Mouse (Mus musculus) hindbrain, postnatal 0 days (tissue): ENCODE data around the gene Man1c1. TPM values are rescaled to one million over a fixed set of nuclear protein-coding genes. Genes with fewer than 3 reads are reported as not detected.

Source experiments
- ATAC-seq: fragments of 200-750 bp; cut with Nextera tagmentation; 2 replicates; pipeline ENCODE4 v1.8.0; 2017; ENCODE audit warnings: mild to moderate bottlenecking, moderate TSS enrichment, moderate library complexity
- DNase-seq: peaks from one replicate; pipeline ENCODE4 v3.0.0-alpha.2; 2015; ENCODE audit warnings: low spot score
- H3K27ac ChIP-seq: fragments of 300-500 bp; sonication (generic); 2 replicates; pipeline ENCODE4 v1.5.1; 2014; ENCODE audit warnings: mild to moderate bottlenecking
- H3K27me3 ChIP-seq: fragments of 300-500 bp; sonication (generic); 2 replicates; pipeline ENCODE4 v1.6.1; 2014; ENCODE audit warnings: low read length, mixed read lengths; ENCODE audit not compliant: insufficient read depth
- H3K36me3 ChIP-seq: fragments of 300-500 bp; sonication (generic); 2 replicates; pipeline ENCODE4 v1.6.1; 2014; ENCODE audit warnings: low read length, mixed read lengths; ENCODE audit not compliant: insufficient read depth
- H3K4me1 ChIP-seq: fragments of 300-500 bp; sonication (generic); 2 replicates; pipeline ENCODE4 v1.6.1; 2014; ENCODE audit warnings: antibody characterized with exemption, low read length, mixed read lengths; ENCODE audit not compliant: insufficient read depth
- H3K4me2 ChIP-seq: fragments of 300-500 bp; sonication (generic); 2 replicates; pipeline ENCODE4 v1.6.1; 2014; ENCODE audit warnings: low read depth, mild to moderate bottlenecking, low read length, moderate library complexity, mixed read lengths
- H3K4me3 ChIP-seq: fragments of 300-500 bp; sonication (generic); 2 replicates; pipeline ENCODE4 v1.5.1; 2014; ENCODE audit warnings: low read length
- H3K9ac ChIP-seq: fragments of 300-500 bp; sonication (generic); replicated peaks from 2 replicates; pipeline ENCODE4 v1.6.1; 2014; ENCODE audit warnings: mild to moderate bottlenecking, low read length, moderate library complexity, mixed read lengths
- H3K9me3 ChIP-seq: fragments of 300-500 bp; sonication (generic); 2 replicates; pipeline ENCODE4 v1.6.1; 2016; ENCODE audit warnings: low read length, mixed read lengths
- CTCF ChIP-seq: IDR thresholded peaks from 2 replicates; pipeline ENCODE4 v1.5.1; 2016; ENCODE audit warnings: antibody characterized with exemption, control low read depth, low read depth
- WGBS: fragments of 180-500 bp; shearing (Covaris S2); extraction: QIAGEN DNeasy Blood & Tissue Kit; methylation state at CpG from one replicate; pipeline ENCODE4 v1.1.7; 2014; 5-methylcytosine and 5-hydroxymethylcytosine counted together
- polyA plus RNA-seq: library from polyadenylated mRNA; unstranded; fragments of >200 nt; fragmentation: Nextera tagmentation; extraction: Ambion mirVana; gene quantifications from 2 replicates; pipeline ENCODE4 v1.2.1, GENCODE M21; 2015
- total RNA-seq: library from RNA; depleted of rRNA; stranded (reverse); fragments of >200 nt; gene quantifications from 2 replicates; pipeline ENCODE4 v1.2.3, GENCODE M21; 2014

The Man1c1 gene
- total and polyA plus RNA-seq, 2 experiments from 2014 or later = 7.1 to 40.5 TPM

DNA sequence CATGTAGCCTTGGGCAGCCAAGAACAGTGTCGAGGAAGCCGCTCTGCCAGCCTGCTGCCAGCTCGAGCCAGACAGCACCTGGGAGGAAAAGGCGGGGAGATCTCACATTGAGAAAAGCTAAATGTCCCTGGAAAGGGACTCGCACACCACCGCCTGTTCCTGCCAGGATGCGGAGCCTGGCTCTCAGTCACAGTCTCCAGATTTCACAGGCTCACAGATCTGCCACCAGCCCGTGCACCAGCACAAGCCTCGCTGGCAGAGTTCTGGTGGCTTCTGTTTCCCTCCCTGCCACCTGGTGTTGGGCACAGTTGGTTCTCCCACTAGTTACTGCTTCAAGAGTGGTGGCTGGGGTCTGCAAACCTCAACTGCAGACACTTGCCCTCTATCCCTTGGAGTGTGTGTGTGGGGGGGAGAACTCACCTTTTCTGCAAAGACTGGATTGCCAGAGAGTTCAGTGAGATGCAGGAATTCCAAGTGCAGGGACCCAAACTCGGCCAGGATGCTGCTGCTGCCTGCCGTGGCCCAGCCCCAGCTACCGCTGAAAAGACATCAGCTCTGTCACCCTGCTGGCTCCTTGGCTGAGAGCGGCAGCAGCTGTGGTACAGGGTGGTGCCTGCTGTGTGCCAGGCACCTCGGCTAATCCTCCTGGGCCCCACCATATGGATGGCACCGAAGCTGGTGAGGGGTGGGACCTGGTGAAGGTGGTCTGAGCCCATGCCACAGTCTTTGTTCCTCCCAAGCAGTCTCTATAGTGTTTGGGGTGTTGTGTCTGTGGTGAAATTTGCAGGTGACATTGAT is 123.5 kb downstream of the Man1c1 start:
- DNase-seq (peak; percentile 68), ATAC-seq (peak; percentile 22; the same call in 1 of the 2 replicates)
- Histone ChIP-seq H3K9me3 (no peaks in the 10 kb centered on the region), H3K27me3 (no peaks in the 10 kb centered on the region), H3K4me3 (no peak overlapping the region), H3K4me2 (no peak overlapping the region), H3K9ac (no peak overlapping the region), H3K27ac (peak overlapping the region; percentile 65; the same call in 1 of the 2 replicates), H3K36me3 (no peaks in the 10 kb centered on the region), H3K4me1 (0 out of 2 replicates have a peak, but pooled peaks cover 12% of the 10 kb centered on the region)
- WGBS = 54% methylated on average over 15 of the region's 15 CpGs
- TF ChIP-seq CTCF = no peak; the same call in 1 of the 2 replicates

DNA sequence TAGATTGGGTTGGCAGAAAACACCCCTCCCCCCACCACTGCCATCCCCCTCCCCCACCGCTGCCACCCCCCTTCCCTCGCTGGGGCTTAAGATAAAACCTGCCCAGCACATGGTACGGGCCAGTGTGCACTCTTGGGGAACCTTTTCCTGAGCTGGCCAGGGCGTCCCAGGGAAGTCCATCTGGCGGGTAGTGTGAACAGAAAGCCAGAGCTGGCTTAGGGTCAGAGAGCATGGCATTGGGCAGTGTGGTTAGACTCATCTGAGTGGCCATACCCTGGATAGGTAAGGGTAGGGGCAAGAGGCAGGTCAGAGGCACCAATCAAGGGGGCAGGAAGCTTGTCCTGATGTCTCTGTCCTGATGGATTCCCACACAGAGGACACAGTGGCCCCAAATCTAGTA is 124.5 kb downstream of the Man1c1 start:
- Histone ChIP-seq H3K36me3 (peaks cover 1% of the 10 kb centered on the region; the same call in 1 of the 2 replicates), H3K4me3 (no peak overlapping the region), H3K4me2 (no peak overlapping the region), H3K27ac (peak overlapping the region; percentile 65; the same call in 1 of the 2 replicates), H3K9ac (no peak overlapping the region), H3K9me3 (no peaks in the 10 kb centered on the region), H3K27me3 (no peaks in the 10 kb centered on the region), H3K4me1 (0 out of 2 replicates have a peak, but pooled peaks cover 12% of the 10 kb centered on the region)
- no peak for TF ChIP-seq CTCF
- DNase-seq (no peak), ATAC-seq (no peak)
- 35% methylated on average over 4 of the region's 5 CpGs for WGBS

DNA sequence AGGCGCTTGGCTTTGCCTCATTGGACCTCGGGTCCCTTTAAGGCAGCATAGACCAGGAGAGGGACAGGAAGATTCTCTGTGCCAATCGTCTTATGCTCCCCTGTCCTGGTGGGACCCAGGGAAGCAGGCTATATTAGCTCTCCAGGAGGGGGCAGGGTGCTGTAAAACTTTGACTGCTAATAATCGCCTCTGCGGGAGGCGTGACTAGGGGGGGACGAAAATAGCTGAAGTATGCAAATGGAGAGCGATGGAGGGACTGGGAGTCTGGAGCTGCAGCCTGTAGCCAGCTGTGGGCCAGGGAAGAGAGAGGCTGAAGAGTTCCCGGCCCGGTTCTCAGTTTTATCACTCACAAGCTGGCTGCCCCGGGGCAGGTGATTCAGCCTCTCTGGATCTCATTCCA is 124.9 kb downstream of the Man1c1 start:
- no peak overlapping the region for H3K9ac ChIP-seq
- no peak overlapping the region for H3K27ac ChIP-seq
- no peaks in the 10 kb centered on the region for H3K9me3 ChIP-seq
- 15% methylated on average over 11 of the region's 11 CpGs for WGBS
- H3K36me3 ChIP-seq = peaks cover 5% of the 10 kb centered on the region; the same call in 1 of the 2 replicates
- H3K4me3 ChIP-seq = no peak overlapping the region
- TF ChIP-seq CTCF = peak; percentile 39
- ATAC-seq = no peak
- H3K4me2 ChIP-seq = no peak overlapping the region
- H3K4me1 ChIP-seq = 0 out of 2 replicates have a peak, but pooled peaks cover 12% of the 10 kb centered on the region
- DNase-seq = no peak
- no peaks in the 10 kb centered on the region for H3K27me3 ChIP-seq

DNA sequence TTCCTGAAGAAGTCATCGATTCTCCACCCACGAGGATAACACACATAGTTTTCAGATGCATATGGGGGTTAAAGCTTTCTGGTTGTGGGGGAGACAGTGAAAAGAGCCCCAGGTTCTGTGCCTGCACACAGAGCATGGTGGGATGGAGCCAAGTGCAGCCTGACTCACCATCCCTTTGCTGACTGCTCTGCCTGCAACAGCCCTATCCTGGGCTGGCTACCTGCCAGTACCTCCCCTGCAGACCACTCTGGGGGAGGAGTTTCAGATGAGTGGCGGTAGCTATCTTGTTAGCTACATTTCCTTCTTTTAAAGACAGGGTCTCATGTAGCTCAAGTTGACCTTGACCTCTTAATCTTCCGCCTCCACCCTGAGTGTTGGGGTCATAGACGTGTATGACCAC is 125.7 kb downstream of the Man1c1 start:
- 0 out of 2 replicates have a peak, but pooled peaks cover 12% of the 10 kb centered on the region for H3K4me1 ChIP-seq
- ATAC-seq (no peak), DNase-seq (peak; percentile 44)
- H3K4me3 ChIP-seq = no peak overlapping the region
- H3K36me3 ChIP-seq = peaks cover 6% of the 10 kb centered on the region; the same call in 1 of the 2 replicates
- H3K9ac ChIP-seq = no peak overlapping the region
- H3K4me2 ChIP-seq = no peak overlapping the region
- TF ChIP-seq CTCF = no peak
- 73% methylated on average over 5 of the region's 5 CpGs for WGBS
- no peaks in the 10 kb centered on the region for H3K9me3 ChIP-seq
- no peaks in the 10 kb centered on the region for H3K27me3 ChIP-seq
- H3K27ac ChIP-seq = no peak overlapping the region

DNA sequence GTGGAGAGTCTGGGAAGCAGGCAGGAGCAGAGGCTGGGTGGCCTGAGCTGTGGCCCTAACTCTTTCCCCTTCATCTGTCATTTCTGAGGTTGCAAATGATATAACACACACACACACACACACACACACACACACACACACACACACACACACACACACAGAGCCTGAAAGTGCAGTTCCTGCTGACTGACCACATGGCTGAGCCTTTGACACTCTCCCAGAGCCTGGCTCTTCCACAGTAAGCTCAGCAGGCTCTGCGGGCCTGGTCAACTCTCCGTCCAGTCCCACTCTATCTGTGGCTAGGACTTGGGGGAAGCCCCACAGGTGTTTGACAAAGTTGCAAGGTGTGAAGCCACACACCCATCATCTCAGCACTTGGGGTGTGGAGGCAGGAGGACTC is 126.8 kb downstream of the Man1c1 start:
- Histone ChIP-seq H3K4me2 (no peak overlapping the region), H3K9ac (no peak overlapping the region), H3K4me1 (0 out of 2 replicates have a peak, but pooled peaks cover 12% of the 10 kb centered on the region), H3K27ac (no peak overlapping the region), H3K4me3 (no peak overlapping the region), H3K9me3 (no peaks in the 10 kb centered on the region), H3K36me3 (peaks cover 6% of the 10 kb centered on the region; the same call in 1 of the 2 replicates), H3K27me3 (no peaks in the 10 kb centered on the region)
- DNase-seq (no peak), ATAC-seq (no peak)
- no peak for TF ChIP-seq CTCF
- 73% methylated on average over 2 of the region's 2 CpGs for WGBS

DNA sequence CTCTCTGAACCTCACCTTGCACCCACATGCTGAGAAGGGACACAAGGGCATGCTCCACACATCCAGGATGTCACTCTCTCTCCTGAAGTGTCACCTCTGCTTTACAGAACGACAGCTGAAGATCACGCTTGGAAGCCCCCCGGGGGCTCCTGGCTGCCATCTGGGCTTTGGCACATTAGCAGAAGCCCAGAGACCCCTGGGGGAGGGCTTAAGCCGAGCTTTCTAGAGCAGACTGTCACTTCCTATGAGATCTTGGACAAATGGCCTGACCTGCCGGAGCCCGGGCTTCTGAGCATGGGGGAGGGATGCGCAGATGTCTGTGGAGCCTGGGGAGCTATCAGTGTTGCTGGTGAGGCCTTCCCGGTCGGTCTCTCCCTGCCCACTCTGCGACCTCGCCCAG is 128.6 kb downstream of the Man1c1 start:
- peak; percentile 62 for DNase-seq
- Histone ChIP-seq H3K4me1 (0 out of 2 replicates have a peak, but pooled peaks cover 12% of the 10 kb centered on the region), H3K36me3 (peaks cover 6% of the 10 kb centered on the region; the same call in 1 of the 2 replicates), H3K27me3 (no peaks in the 10 kb centered on the region), H3K4me3 (no peak overlapping the region), H3K9me3 (no peaks in the 10 kb centered on the region), H3K27ac (no peak overlapping the region), H3K9ac (no peak overlapping the region), H3K4me2 (no peak overlapping the region)
- ATAC-seq = no peak
- no peak for TF ChIP-seq CTCF
- WGBS = 50% methylated on average over 11 of the region's 11 CpGs
